Mouse (Mus musculus): ENCODE measurements around the gene Zcchc14. TPM values are rescaled to one million over a fixed set of nuclear protein-coding genes. Genes with fewer than 3 reads are reported as not detected.

The Zcchc14 gene
- total and polyA plus RNA-seq, 3 experiments = 0.22 TPM; not detected in 2

GRCm38 (mm10) chr8:121694453-121694852 is 41.8 kb upstream of the Zcchc14 start:
- peaks cover 3% of the 10 kb centered on the region; the same call in 1 of the 2 replicates for H3K4me1 ChIP-seq (ENCODE audit: insufficient read depth, low read depth, low read length)
- no peaks in the 10 kb centered on the region for H3K36me3 ChIP-seq (replicated peaks)
- H3K9me3 ChIP-seq (replicated peaks) = peaks cover 26% of the 10 kb centered on the region
- H3K4me3 ChIP-seq (ENCODE audit: low read depth, low read length) = no peak overlapping the region
- ATAC-seq (ENCODE audit: extremely low read depth, insufficient number of reproducible peaks, low FRiP score, poor library complexity, severe bottlenecking) (no peak; the same call in 1 of the 2 replicates), DNase-seq (ENCODE audit: low spot score) (peak; percentile 18)
- no peak for TF ChIP-seq POLR2AphosphoS5 (IDR thresholded peaks at IDR 0.05; ENCODE audit: insufficient replicate concordance, low read depth, low read length)
- TF ChIP-seq CTCF (IDR thresholded peaks at IDR 0.05; ENCODE audit: low read depth, low read length) = peak; percentile 87
- no peak for TF ChIP-seq TAL1 (conservative IDR thresholded peaks at IDR 0.05; ENCODE audit: low read depth, low read length)
- TF ChIP-seq GATA2 (IDR thresholded peaks at IDR 0.05; ENCODE audit: borderline replicate concordance, low read depth, low read length) = no peak
- no peaks in the 10 kb centered on the region; the same call in 1 of the 2 replicates for H3K27me3 ChIP-seq (ENCODE audit: insufficient read depth, low read length)

GRCm38 (mm10) chr8:121688496-121688895 is 35.8 kb upstream of the Zcchc14 start:
- no peak for ATAC-seq (ENCODE audit: extremely low read depth, insufficient number of reproducible peaks, low FRiP score, poor library complexity, severe bottlenecking)
- Histone ChIP-seq H3K9me3 (replicated peaks) (peaks cover 39% of the 10 kb centered on the region), H3K36me3 (replicated peaks) (no peaks in the 10 kb centered on the region), H3K4me3 (ENCODE audit: low read depth, low read length) (no peak overlapping the region), H3K27me3 (ENCODE audit: insufficient read depth, low read length) (no peaks in the 10 kb centered on the region; the same call in 1 of the 2 replicates), H3K4me1 (ENCODE audit: insufficient read depth, low read depth, low read length) (no peaks in the 10 kb centered on the region)
- DNase-seq (ENCODE audit: low spot score) = no peak
- no peak for TF ChIP-seq CTCF (IDR thresholded peaks at IDR 0.05; ENCODE audit: low read depth, low read length)
- no peak for TF ChIP-seq GATA2 (IDR thresholded peaks at IDR 0.05; ENCODE audit: borderline replicate concordance, low read depth, low read length)
- TF ChIP-seq GATA1 (IDR thresholded peaks at IDR 0.05; ENCODE audit: borderline replicate concordance, low read length) = no peak
- TF ChIP-seq TAL1 (conservative IDR thresholded peaks at IDR 0.05; ENCODE audit: low read depth, low read length) = no peak
- TF ChIP-seq POLR2AphosphoS5 (IDR thresholded peaks at IDR 0.05; ENCODE audit: insufficient replicate concordance, low read depth, low read length) = no peak

- ATAC-seq (ENCODE audit: extremely low read depth, insufficient number of reproducible peaks, low FRiP score, poor library complexity, severe bottlenecking) (no peak), DNase-seq (ENCODE audit: low spot score) (no peak)
- Histone ChIP-seq H3K4me3 (ENCODE audit: low read depth, low read length) (no peak overlapping the region), H3K9me3 (replicated peaks) (peaks cover 42% of the 10 kb centered on the region), H3K27me3 (ENCODE audit: insufficient read depth, low read length) (no peaks in the 10 kb centered on the region), H3K36me3 (replicated peaks) (no peaks in the 10 kb centered on the region), H3K4me1 (ENCODE audit: insufficient read depth, low read depth, low read length) (no peaks in the 10 kb centered on the region)
- TF ChIP-seq CTCF (IDR thresholded peaks at IDR 0.05; ENCODE audit: low read depth, low read length) = no peak
- no peak for TF ChIP-seq TAL1 (conservative IDR thresholded peaks at IDR 0.05; ENCODE audit: low read depth, low read length)
- no peak for TF ChIP-seq GATA2 (IDR thresholded peaks at IDR 0.05; ENCODE audit: borderline replicate concordance, low read depth, low read length)
- TF ChIP-seq GATA1 (IDR thresholded peaks at IDR 0.05; ENCODE audit: borderline replicate concordance, low read length) = no peak
- no peak for TF ChIP-seq POLR2AphosphoS5 (IDR thresholded peaks at IDR 0.05; ENCODE audit: insufficient replicate concordance, low read depth, low read length)
These were observed 34.9 kb upstream of the Zcchc14 start for GRCm38 (mm10) chr8:121687455-121688161.

GRCm38 (mm10) chr8:121685419-121685818 is 32.7 kb upstream of the Zcchc14 start:
- DNase-seq (ENCODE audit: low spot score) (no peak), ATAC-seq (ENCODE audit: extremely low read depth, insufficient number of reproducible peaks, low FRiP score, poor library complexity, severe bottlenecking) (no peak)
- Histone ChIP-seq H3K36me3 (replicated peaks) (no peaks in the 10 kb centered on the region), H3K4me1 (ENCODE audit: insufficient read depth, low read depth, low read length) (no peaks in the 10 kb centered on the region), H3K27me3 (ENCODE audit: insufficient read depth, low read length) (no peaks in the 10 kb centered on the region), H3K9me3 (replicated peaks) (peaks cover 33% of the 10 kb centered on the region), H3K4me3 (ENCODE audit: low read depth, low read length) (no peak overlapping the region)
- TF ChIP-seq GATA1 (IDR thresholded peaks at IDR 0.05; ENCODE audit: borderline replicate concordance, low read length) (no peak), GATA2 (IDR thresholded peaks at IDR 0.05; ENCODE audit: borderline replicate concordance, low read depth, low read length) (no peak), TAL1 (conservative IDR thresholded peaks at IDR 0.05; ENCODE audit: low read depth, low read length) (no peak), CTCF (IDR thresholded peaks at IDR 0.05; ENCODE audit: low read depth, low read length) (peak; percentile 32; the same call in 1 of the 2 replicates)

GRCm38 (mm10) chr8:121683083-121683832 is 30.6 kb upstream of the Zcchc14 start:
- TF ChIP-seq CTCF (IDR thresholded peaks at IDR 0.05; ENCODE audit: low read depth, low read length) = no peak
- no peak for TF ChIP-seq GATA2 (IDR thresholded peaks at IDR 0.05; ENCODE audit: borderline replicate concordance, low read depth, low read length)
- no peak for TF ChIP-seq POLR2AphosphoS5 (IDR thresholded peaks at IDR 0.05; ENCODE audit: insufficient replicate concordance, low read depth, low read length)
- TF ChIP-seq TAL1 (conservative IDR thresholded peaks at IDR 0.05; ENCODE audit: low read depth, low read length) = no peak
- TF ChIP-seq GATA1 (IDR thresholded peaks at IDR 0.05; ENCODE audit: borderline replicate concordance, low read length) = no peak
- ATAC-seq (ENCODE audit: extremely low read depth, insufficient number of reproducible peaks, low FRiP score, poor library complexity, severe bottlenecking) (no peak), DNase-seq (ENCODE audit: low spot score) (no peak)
- H3K4me1 ChIP-seq (ENCODE audit: insufficient read depth, low read depth, low read length) = no peaks in the 10 kb centered on the region
- no peaks in the 10 kb centered on the region for H3K36me3 ChIP-seq (replicated peaks)
- H3K27me3 ChIP-seq (ENCODE audit: insufficient read depth, low read length) = no peaks in the 10 kb centered on the region
- peaks cover 29% of the 10 kb centered on the region for H3K9me3 ChIP-seq (replicated peaks)
- no peak overlapping the region for H3K4me3 ChIP-seq (ENCODE audit: low read depth, low read length)

- TF ChIP-seq TAL1 (conservative IDR thresholded peaks at IDR 0.05; ENCODE audit: low read depth, low read length) (no peak), POLR2AphosphoS5 (IDR thresholded peaks at IDR 0.05; ENCODE audit: insufficient replicate concordance, low read depth, low read length) (no peak), CTCF (IDR thresholded peaks at IDR 0.05; ENCODE audit: low read depth, low read length) (no peak)
- Histone ChIP-seq H3K36me3 (replicated peaks) (no peaks in the 10 kb centered on the region), H3K4me1 (ENCODE audit: insufficient read depth, low read depth, low read length) (no peaks in the 10 kb centered on the region), H3K9me3 (replicated peaks) (peaks cover 26% of the 10 kb centered on the region), H3K4me3 (ENCODE audit: low read depth, low read length) (no peak overlapping the region), H3K27me3 (ENCODE audit: insufficient read depth, low read length) (no peaks in the 10 kb centered on the region)
- ATAC-seq (ENCODE audit: extremely low read depth, insufficient number of reproducible peaks, low FRiP score, poor library complexity, severe bottlenecking) (no peak), DNase-seq (ENCODE audit: low spot score) (no peak)
These were observed 28.8 kb upstream of the Zcchc14 start for GRCm38 (mm10) chr8:121681457-121681856.

Measured in G1E (cell line).